In genomic region chr4:146494980-146495379, GRCm38 (mm10) we compare ENCODE assay signal across 25 mouse cellular contexts. TPM values are rescaled to one million over a fixed set of nuclear protein-coding genes. Genes with fewer than 3 reads are reported as not detected.
DNase-seq lines count a peak whose midpoint lies in the region; ATAC-seq and TF ChIP-seq lines count a peak whose summit lies in the region.
"Had no signal": no experiment of that assay in that cellular context is flagged by ENCODE, and none has a peak within 500 bp of the region (broad histone marks: within the 10 kb centered on the region; RNA-seq: fewer than 3 reads in every experiment).

No protein-coding gene starts in this region.

- ATAC-seq in embryonic facial prominence, embryonic 12.5 days (ENCODE audit: insufficient number of reproducible peaks, insufficient read depth, low FRiP score, low TSS enrichment) = peak; percentile 42; the same call in 1 of the 2 replicates
- ATAC-seq in kidney, embryonic 14.5 days (ENCODE audit: low FRiP score, low TSS enrichment) = peak; percentile 51; the same call in 1 of the 2 replicates
- ATAC-seq in lung, postnatal 0 days = peak; percentile 23; the same call in 1 of the 2 replicates
- peak; percentile 61; the same call in 1 of the 2 replicates for ATAC-seq in monocyte, adult 5-6 weeks (replicated peaks; ENCODE audit: insufficient number of reproducible peaks, low FRiP score, low TSS enrichment, poor library complexity, severe bottlenecking)
- no peak for ATAC-seq in forebrain, postnatal 0 days
- ATAC-seq: forebrain, embryonic 15.5 days had no signal

- no peak for TF ChIP-seq CTCF in kidney, adult 2 months (conservative IDR thresholded peaks at IDR 0.05; ENCODE audit: insufficient read depth, insufficient read length, low read depth, low read length)
- TF ChIP-seq CTCF in lung, postnatal 0 days (IDR thresholded peaks at IDR 0.05) = no peak
- no peak for TF ChIP-seq CTCF in forebrain, postnatal 0 days (IDR thresholded peaks at IDR 0.05; ENCODE audit: low read depth)

- H3K27me3 ChIP-seq in embryonic facial prominence, embryonic 12.5 days = no peaks in the 10 kb centered on the region
- H3K27me3 ChIP-seq in embryonic facial prominence, embryonic 10.5 days (replicated peaks; ENCODE audit: low read depth, poor library complexity, severe bottlenecking) = no peaks in the 10 kb centered on the region
- no peaks in the 10 kb centered on the region for H3K27me3 ChIP-seq in kidney, embryonic 14.5 days (ENCODE audit: control insufficient read depth, insufficient read depth, low read length)
- H3K27me3 ChIP-seq in kidney, adult 2 months (replicated peaks; ENCODE audit: control insufficient read depth, insufficient read depth, low read length) = no peaks in the 10 kb centered on the region
- no peaks in the 10 kb centered on the region for H3K27me3 ChIP-seq in lung, postnatal 0 days (replicated peaks; ENCODE audit: insufficient read depth, low read length)
- no peaks in the 10 kb centered on the region for H3K27me3 ChIP-seq in forebrain, postnatal 0 days (ENCODE audit: insufficient read depth, low read length)
- H3K27me3 ChIP-seq: forebrain, embryonic 15.5 days; heart, embryonic 15.5 days; limb, embryonic 12.5 days; liver, embryonic 15.5 days had no signal

- H3K9me3 ChIP-seq in embryonic facial prominence, embryonic 12.5 days = peaks cover 62% of the 10 kb centered on the region
- H3K9me3 ChIP-seq in embryonic facial prominence, embryonic 10.5 days = peaks cover 76% of the 10 kb centered on the region
- H3K9me3 ChIP-seq in kidney, embryonic 14.5 days (ENCODE audit: control insufficient read depth, low read length) = peaks cover 57% of the 10 kb centered on the region
- H3K9me3 ChIP-seq in lung, postnatal 0 days (ENCODE audit: low read length) = peaks cover 36% of the 10 kb centered on the region
- peaks cover 41% of the 10 kb centered on the region for H3K9me3 ChIP-seq in forebrain, postnatal 0 days (ENCODE audit: low read length)

- 66% methylated on average over 4 of the region's 4 CpGs for WGBS in embryonic facial prominence, embryonic 12.5 days
- 72% methylated on average over 4 of the region's 4 CpGs for WGBS in embryonic facial prominence, embryonic 10.5 days
- 68% methylated on average over 4 of the region's 4 CpGs for WGBS in kidney, embryonic 14.5 days
- 53% methylated on average over 4 of the region's 4 CpGs for WGBS in kidney, adult 2 months
- WGBS in lung, postnatal 0 days = 59% methylated on average over 4 of the region's 4 CpGs
- 67% methylated on average over 4 of the region's 4 CpGs for WGBS in forebrain, postnatal 0 days

- no peak for DNase-seq in embryonic facial prominence, embryonic 10.5 days (ENCODE audit: low spot score)
- no peak for DNase-seq in kidney, adult 2 months
- no peak for DNase-seq in lung, postnatal 0 days (ENCODE audit: low spot score)
- no peak for DNase-seq in lung, postnatal 25 days (ENCODE audit: low spot score)
- DNase-seq in forebrain, postnatal 0 days = no peak
- DNase-seq: adrenal gland, postnatal 14 days; cerebellum, adult 8-10 months; cerebellum, postnatal 36 days; embryo, embryonic 11 days; gastrocnemius, postnatal 14 days; heart, adult 18-20 months; kidney, adult 9 months; kidney, postnatal 36 days; layer of hippocampus, postnatal 36 days; lung, postnatal 14 days; thymus, postnatal 14 days had no signal

- H3K9ac ChIP-seq in embryonic facial prominence, embryonic 12.5 days = no peak overlapping the region
- no peak overlapping the region for H3K9ac ChIP-seq in kidney, embryonic 14.5 days (ENCODE audit: low read depth, low read length)
- no peak overlapping the region for H3K9ac ChIP-seq in lung, postnatal 0 days (replicated peaks; ENCODE audit: low read depth)
- H3K9ac ChIP-seq in forebrain, postnatal 0 days = no peak overlapping the region
- H3K9ac ChIP-seq: forebrain, embryonic 15.5 days; heart, embryonic 15.5 days; limb, embryonic 12.5 days; liver, embryonic 15.5 days had no signal

- no peak overlapping the region for H3K4me3 ChIP-seq in embryonic facial prominence, embryonic 12.5 days
- H3K4me3 ChIP-seq in embryonic facial prominence, embryonic 10.5 days = no peak overlapping the region
- no peak overlapping the region for H3K4me3 ChIP-seq in kidney, embryonic 14.5 days (ENCODE audit: low read length)
- H3K4me3 ChIP-seq in kidney, adult 2 months (ENCODE audit: insufficient read depth, low read depth, low read length) = no peak overlapping the region
- no peak overlapping the region for H3K4me3 ChIP-seq in lung, postnatal 0 days (ENCODE audit: low read depth, low read length)
- no peak overlapping the region for H3K4me3 ChIP-seq in forebrain, postnatal 0 days (ENCODE audit: low read depth, low read length)
- H3K4me3 ChIP-seq: forebrain, embryonic 15.5 days; heart, embryonic 15.5 days; limb, embryonic 12.5 days; liver, embryonic 15.5 days had no signal

- H3K36me3 ChIP-seq in embryonic facial prominence, embryonic 12.5 days = no peaks in the 10 kb centered on the region
- H3K36me3 ChIP-seq in embryonic facial prominence, embryonic 10.5 days (replicated peaks) = no peaks in the 10 kb centered on the region
- no peaks in the 10 kb centered on the region for H3K36me3 ChIP-seq in kidney, embryonic 14.5 days (ENCODE audit: control insufficient read depth, insufficient read depth, low read length)
- no peaks in the 10 kb centered on the region for H3K36me3 ChIP-seq in kidney, adult 2 months (ENCODE audit: control insufficient read depth, insufficient read depth, low read length)
- no peaks in the 10 kb centered on the region for H3K36me3 ChIP-seq in lung, postnatal 0 days (ENCODE audit: insufficient read depth, low read length)
- H3K36me3 ChIP-seq in forebrain, postnatal 0 days (ENCODE audit: insufficient read depth) = no peaks in the 10 kb centered on the region
- H3K36me3 ChIP-seq: forebrain, embryonic 15.5 days; heart, embryonic 15.5 days; limb, embryonic 12.5 days; liver, embryonic 15.5 days had no signal

- TF ChIP-seq POLR2A in kidney, adult 2 months (IDR thresholded peaks at IDR 0.05; ENCODE audit: low read depth, low read length) = no peak

- no peak for TF ChIP-seq EP300 in lung, postnatal 0 days (IDR thresholded peaks at IDR 0.05)

- H3K4me1 ChIP-seq in embryonic facial prominence, embryonic 12.5 days = no peaks in the 10 kb centered on the region
- H3K4me1 ChIP-seq in embryonic facial prominence, embryonic 10.5 days = no peaks in the 10 kb centered on the region
- no peaks in the 10 kb centered on the region for H3K4me1 ChIP-seq in kidney, embryonic 14.5 days (ENCODE audit: control insufficient read depth, insufficient read depth, low read length)
- no peaks in the 10 kb centered on the region for H3K4me1 ChIP-seq in kidney, adult 2 months (ENCODE audit: control insufficient read depth, insufficient read depth, low read length)
- H3K4me1 ChIP-seq in lung, postnatal 0 days (ENCODE audit: insufficient read depth, low read depth, low read length) = no peaks in the 10 kb centered on the region
- no peaks in the 10 kb centered on the region for H3K4me1 ChIP-seq in forebrain, postnatal 0 days (ENCODE audit: insufficient read depth)
- H3K4me1 ChIP-seq: forebrain, embryonic 15.5 days; heart, embryonic 15.5 days; limb, embryonic 12.5 days; liver, embryonic 15.5 days had no signal

- no peak overlapping the region for H3K27ac ChIP-seq in embryonic facial prominence, embryonic 12.5 days
- H3K27ac ChIP-seq in embryonic facial prominence, embryonic 10.5 days (replicated peaks) = no peak overlapping the region
- no peak overlapping the region for H3K27ac ChIP-seq in kidney, embryonic 14.5 days (ENCODE audit: low read depth, low read length)
- no peak overlapping the region for H3K27ac ChIP-seq in kidney, adult 2 months (ENCODE audit: insufficient read depth, low read depth, low read length)
- no peak overlapping the region for H3K27ac ChIP-seq in lung, postnatal 0 days (ENCODE audit: low read length)
- no peak overlapping the region for H3K27ac ChIP-seq in forebrain, postnatal 0 days (ENCODE audit: low read depth, low read length)
- H3K27ac ChIP-seq: forebrain, embryonic 15.5 days; heart, embryonic 15.5 days; limb, embryonic 12.5 days; liver, embryonic 15.5 days had no signal

- no peak overlapping the region for H3K4me2 ChIP-seq in embryonic facial prominence, embryonic 12.5 days (replicated peaks)
- H3K4me2 ChIP-seq in kidney, embryonic 14.5 days (replicated peaks; ENCODE audit: low read depth, low read length) = no peak overlapping the region
- H3K4me2 ChIP-seq in lung, postnatal 0 days (replicated peaks; ENCODE audit: low read depth, low read length) = no peak overlapping the region
- H3K4me2 ChIP-seq in forebrain, postnatal 0 days (ENCODE audit: low read depth) = no peak overlapping the region
- H3K4me2 ChIP-seq: forebrain, embryonic 15.5 days; heart, embryonic 15.5 days; limb, embryonic 12.5 days; liver, embryonic 15.5 days had no signal

RNA-seq across cellular contexts. Expression of gene Zfp981, which starts 6.8 kb away (rescaled TPM):
- polyA plus RNA-seq in embryonic facial prominence, embryonic 12.5 days (2016; fragmentation: Nextera tagmentation; extraction: Ambion mirVana) = 0.06 and 0.14 TPM in 2 replicates
- polyA plus RNA-seq in embryonic facial prominence, embryonic 10.5 days (2016; fragmentation: Nextera tagmentation; extraction: Ambion mirVana) = 0.11 TPM in 1 of 2 replicates, not detected in the other
- 0.13 TPM in 1 of 2 replicates, not detected in the other for polyA plus RNA-seq in kidney, embryonic 14.5 days (2014; fragmentation: Nextera tagmentation; extraction: Ambion mirVana)
- not detected in 2 replicates for polyA plus RNA-seq in kidney, adult 2 months (2012; rRNA removed)
- polyA plus RNA-seq in lung, postnatal 0 days (2015; fragmentation: Nextera tagmentation; extraction: Ambion mirVana) = not detected in 2 replicates
- not detected in 3 replicates for total RNA-seq in monocyte, adult 5-6 weeks (2017)
- total RNA-seq in forebrain, postnatal 0 days (2014; rRNA removed) = 0.05 and 0.31 TPM in 2 replicates
- polyA plus RNA-seq in forebrain, postnatal 0 days (2015; fragmentation: Nextera tagmentation; extraction: Ambion mirVana) = 0.10 TPM in 1 of 2 replicates, not detected in the other
- total RNA-seq: hematopoietic stem cell, adult 5-6 weeks; megakaryocyte-erythroid progenitor cell, adult 5-6 weeks had no signal
- polyA plus RNA-seq: forebrain, embryonic 15.5 days had no signal

RNA-seq across cellular contexts. Expression of gene Zfp992, which starts 46.2 kb away (rescaled TPM):
- polyA plus RNA-seq in embryonic facial prominence, embryonic 12.5 days (2016; fragmentation: Nextera tagmentation; extraction: Ambion mirVana) = 2.9 and 4.5 TPM in 2 replicates
- 4.3 and 5.0 TPM in 2 replicates for polyA plus RNA-seq in embryonic facial prominence, embryonic 10.5 days (2016; fragmentation: Nextera tagmentation; extraction: Ambion mirVana)
- polyA plus RNA-seq in kidney, embryonic 14.5 days (2014; fragmentation: Nextera tagmentation; extraction: Ambion mirVana) = 5.1 and 6.7 TPM in 2 replicates
- 0.33 and 0.55 TPM in 2 replicates for polyA plus RNA-seq in kidney, adult 2 months (2012; rRNA removed)
- 0.84 and 1.1 TPM in 2 replicates for polyA plus RNA-seq in lung, postnatal 0 days (2015; fragmentation: Nextera tagmentation; extraction: Ambion mirVana)
- 12.4 to 17.4 TPM (median 13.2 TPM) in 3 replicates for total RNA-seq in monocyte, adult 5-6 weeks (2017)
- 2.1 and 3.3 TPM in 2 replicates for total RNA-seq in forebrain, postnatal 0 days (2014; rRNA removed)
- polyA plus RNA-seq in forebrain, postnatal 0 days (2015; fragmentation: Nextera tagmentation; extraction: Ambion mirVana) = 0.78 and 1.1 TPM in 2 replicates
